Mouse (Mus musculus): Measurements from ENCODE around the gene Adgrg1. TPM values are rescaled to one million over a fixed set of nuclear protein-coding genes. Genes with fewer than 3 reads are reported as not detected.

Adgrg1 gene
- polyA plus RNA-seq, 1 experiment from 2014 or later: 4.4 TPM

- Histone ChIP-seq H3K27ac (replicated peaks) (no peak overlapping the region), H3K36me3 (no peaks in the 10 kb centered on the region), H3K4me3 (no peak overlapping the region), H3K9ac (no peak overlapping the region), H3K27me3 (replicated peaks) (peaks cover 6% of the 10 kb centered on the region; the same call in 1 of the 2 replicates), H3K9me3 (no peaks in the 10 kb centered on the region), H3K4me1 (peaks cover 70% of the 10 kb centered on the region), H3K4me2 (no peak overlapping the region)
- WGBS: 73% methylated on average over 6 of the region's 6 CpGs
- no peak for ATAC-seq (ENCODE audit: extremely low read depth, insufficient number of reproducible peaks, low FRiP score, low TSS enrichment)
Measured at GRCm38 (mm10) chr8:94988619-94989018, 14.1 kb downstream of the Adgrg1 start.

DNA sequence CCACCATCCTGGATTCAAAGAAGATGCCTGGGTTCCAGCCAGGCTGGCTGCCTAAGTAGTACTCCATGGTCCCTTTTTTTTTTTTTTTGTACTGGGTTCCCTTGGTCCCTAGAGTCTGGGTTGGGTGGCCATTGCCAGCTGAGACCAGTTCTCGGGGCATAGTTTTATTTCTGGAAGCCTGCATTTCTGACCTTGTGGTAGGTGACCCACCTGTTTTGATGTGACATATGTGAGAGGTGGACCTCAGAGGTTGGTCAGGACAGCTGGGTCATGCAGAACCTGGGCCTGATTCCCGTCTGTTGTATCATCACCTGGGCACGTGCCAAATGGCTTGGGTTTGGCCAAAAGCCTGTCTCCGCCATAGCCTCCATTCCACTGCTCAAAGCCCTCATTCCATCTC lies 15.2 kb downstream of the Adgrg1 start:
- Histone ChIP-seq H3K4me3 (no peak overlapping the region), H3K27me3 (replicated peaks) (peaks cover 13% of the 10 kb centered on the region; the same call in 1 of the 2 replicates), H3K4me1 (peaks cover 69% of the 10 kb centered on the region), H3K4me2 (no peak overlapping the region), H3K36me3 (no peaks in the 10 kb centered on the region), H3K9ac (no peak overlapping the region), H3K27ac (replicated peaks) (no peak overlapping the region), H3K9me3 (no peaks in the 10 kb centered on the region)
- ATAC-seq (ENCODE audit: extremely low read depth, insufficient number of reproducible peaks, low FRiP score, low TSS enrichment): no peak
- 85% methylated on average over 4 of the region's 4 CpGs for WGBS

- Histone ChIP-seq H3K9me3 (no peaks in the 10 kb centered on the region), H3K27ac (replicated peaks) (no peak overlapping the region), H3K4me3 (no peak overlapping the region), H3K36me3 (no peaks in the 10 kb centered on the region), H3K4me1 (peaks cover 59% of the 10 kb centered on the region), H3K9ac (no peak overlapping the region), H3K27me3 (replicated peaks) (peaks cover 16% of the 10 kb centered on the region; the same call in 1 of the 2 replicates), H3K4me2 (no peak overlapping the region)
- ATAC-seq (ENCODE audit: extremely low read depth, insufficient number of reproducible peaks, low FRiP score, low TSS enrichment): no peak
- 54% methylated on average over 11 of the region's 11 CpGs for WGBS
Measured at GRCm38 (mm10) chr8:94990598-94991453, 16.3 kb downstream of the Adgrg1 start.

GRCm38 (mm10) chr8:94991454-94991994 lies 17.0 kb downstream of the Adgrg1 start:
- Histone ChIP-seq H3K36me3 (no peaks in the 10 kb centered on the region), H3K9ac (no peak overlapping the region), H3K4me1 (peaks cover 55% of the 10 kb centered on the region), H3K9me3 (no peaks in the 10 kb centered on the region), H3K27me3 (replicated peaks) (peaks cover 16% of the 10 kb centered on the region; the same call in 1 of the 2 replicates), H3K4me2 (no peak overlapping the region), H3K27ac (replicated peaks) (no peak overlapping the region), H3K4me3 (no peak overlapping the region)
- WGBS: 66% methylated on average over 9 of the region's 9 CpGs
- ATAC-seq (ENCODE audit: extremely low read depth, insufficient number of reproducible peaks, low FRiP score, low TSS enrichment): no peak

- Histone ChIP-seq H3K27ac (replicated peaks) (peak overlapping the region; percentile 28; the same call in 1 of the 2 replicates), H3K9me3 (no peaks in the 10 kb centered on the region), H3K4me1 (peaks cover 50% of the 10 kb centered on the region), H3K9ac (no peak overlapping the region), H3K36me3 (no peaks in the 10 kb centered on the region), H3K27me3 (replicated peaks) (peaks cover 16% of the 10 kb centered on the region; the same call in 1 of the 2 replicates), H3K4me3 (no peak overlapping the region), H3K4me2 (no peak overlapping the region)
- ATAC-seq (ENCODE audit: extremely low read depth, insufficient number of reproducible peaks, low FRiP score, low TSS enrichment): no peak
- WGBS: 82% methylated on average over 4 of the region's 4 CpGs
Measured at GRCm38 (mm10) chr8:94992010-94992409, 17.5 kb downstream of the Adgrg1 start.

DNA sequence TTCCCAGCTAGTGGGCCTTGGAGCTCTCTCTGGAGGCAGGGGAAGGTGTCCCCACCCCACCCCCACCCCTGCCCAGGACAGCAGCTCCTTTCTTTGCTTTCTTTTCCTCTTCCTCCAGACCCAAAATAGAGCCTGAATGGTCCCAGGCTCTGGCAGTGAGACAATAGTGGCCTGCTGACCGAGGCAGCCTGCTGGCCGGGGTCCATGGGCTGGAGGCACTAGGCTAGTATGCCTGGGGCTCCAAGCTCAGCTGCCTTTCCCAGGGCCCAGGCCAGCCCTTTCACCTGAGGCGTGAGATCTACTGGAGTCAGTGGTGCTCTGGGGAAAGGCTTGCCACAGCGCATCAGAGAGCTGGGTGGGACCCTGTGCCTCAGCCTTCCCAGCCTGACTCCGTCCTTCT lies 18.0 kb downstream of the Adgrg1 start:
- H3K4me3 ChIP-seq: no peak overlapping the region
- H3K27me3 ChIP-seq (replicated peaks): peaks cover 16% of the 10 kb centered on the region; the same call in 1 of the 2 replicates
- WGBS: 60% methylated on average over 5 of the region's 5 CpGs
- H3K4me1 ChIP-seq: peaks cover 50% of the 10 kb centered on the region
- H3K9ac ChIP-seq: no peak overlapping the region
- H3K9me3 ChIP-seq: no peaks in the 10 kb centered on the region
- H3K4me2 ChIP-seq: no peak overlapping the region
- peak overlapping the region; percentile 28; the same call in 1 of the 2 replicates for H3K27ac ChIP-seq (replicated peaks)
- H3K36me3 ChIP-seq: no peaks in the 10 kb centered on the region
- ATAC-seq (ENCODE audit: extremely low read depth, insufficient number of reproducible peaks, low FRiP score, low TSS enrichment): no peak

GRCm38 (mm10) chr8:94992996-94993724 lies 18.6 kb downstream of the Adgrg1 start:
- H3K9ac ChIP-seq: peak overlapping the region; percentile 41; the same call in 1 of the 2 replicates
- 76% methylated on average over 9 of the region's 9 CpGs for WGBS
- ATAC-seq (ENCODE audit: extremely low read depth, insufficient number of reproducible peaks, low FRiP score, low TSS enrichment): no peak
- H3K4me3 ChIP-seq: no peak overlapping the region
- H3K36me3 ChIP-seq: no peaks in the 10 kb centered on the region
- no peak overlapping the region for H3K4me2 ChIP-seq
- H3K27me3 ChIP-seq (replicated peaks): peaks cover 16% of the 10 kb centered on the region; the same call in 1 of the 2 replicates
- peaks cover 54% of the 10 kb centered on the region for H3K4me1 ChIP-seq
- 0 out of 2 replicates have a peak overlapping the region, but pooled peaks have one; percentile 28 for H3K27ac ChIP-seq (replicated peaks)
- H3K9me3 ChIP-seq: no peaks in the 10 kb centered on the region

DNA sequence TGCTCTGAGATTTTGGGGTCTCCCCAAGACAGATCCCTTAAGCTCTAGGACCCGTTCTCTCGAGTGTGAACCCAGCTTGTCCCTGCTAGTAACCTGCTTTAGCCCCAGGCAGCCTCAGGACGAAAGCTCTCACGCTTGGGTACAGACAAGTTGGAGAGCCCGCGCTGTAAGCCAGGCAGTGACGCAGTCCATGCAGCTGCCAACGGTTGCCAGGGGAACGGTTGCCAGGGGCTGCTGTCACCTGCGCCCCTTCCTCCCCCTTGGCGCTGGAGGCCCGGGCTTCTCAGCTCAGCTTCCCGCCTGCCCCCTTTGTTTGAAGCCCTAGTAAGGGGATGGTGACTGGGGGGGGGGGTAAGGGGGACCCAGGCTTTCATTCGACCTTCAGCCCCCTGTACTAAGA lies 19.5 kb downstream of the Adgrg1 start:
- ATAC-seq (ENCODE audit: extremely low read depth, insufficient number of reproducible peaks, low FRiP score, low TSS enrichment): no peak
- H3K27me3 ChIP-seq (replicated peaks): peaks cover 16% of the 10 kb centered on the region; the same call in 1 of the 2 replicates
- no peaks in the 10 kb centered on the region for H3K36me3 ChIP-seq
- no peaks in the 10 kb centered on the region for H3K9me3 ChIP-seq
- peak overlapping the region; percentile 24 for H3K4me2 ChIP-seq
- no peak overlapping the region for H3K27ac ChIP-seq (replicated peaks)
- H3K4me3 ChIP-seq: no peak overlapping the region
- 10% methylated on average over 14 of the region's 14 CpGs for WGBS
- H3K4me1 ChIP-seq: peaks cover 58% of the 10 kb centered on the region
- H3K9ac ChIP-seq: peak overlapping the region; percentile 53

- no peaks in the 10 kb centered on the region for H3K36me3 ChIP-seq
- H3K4me2 ChIP-seq: peak overlapping the region; percentile 24
- no peak overlapping the region for H3K4me3 ChIP-seq
- WGBS: 59% methylated on average over 1 of the region's 1 CpGs
- no peak overlapping the region; the same call in 1 of the 2 replicates for H3K27ac ChIP-seq (replicated peaks)
- H3K9me3 ChIP-seq: no peaks in the 10 kb centered on the region
- H3K4me1 ChIP-seq: peaks cover 63% of the 10 kb centered on the region
- no peak for ATAC-seq (ENCODE audit: extremely low read depth, insufficient number of reproducible peaks, low FRiP score, low TSS enrichment)
- no peak overlapping the region; the same call in 1 of the 2 replicates for H3K9ac ChIP-seq
- peaks cover 16% of the 10 kb centered on the region; the same call in 1 of the 2 replicates for H3K27me3 ChIP-seq (replicated peaks)
Measured at GRCm38 (mm10) chr8:94994510-94994909, 20.0 kb downstream of the Adgrg1 start.

DNA sequence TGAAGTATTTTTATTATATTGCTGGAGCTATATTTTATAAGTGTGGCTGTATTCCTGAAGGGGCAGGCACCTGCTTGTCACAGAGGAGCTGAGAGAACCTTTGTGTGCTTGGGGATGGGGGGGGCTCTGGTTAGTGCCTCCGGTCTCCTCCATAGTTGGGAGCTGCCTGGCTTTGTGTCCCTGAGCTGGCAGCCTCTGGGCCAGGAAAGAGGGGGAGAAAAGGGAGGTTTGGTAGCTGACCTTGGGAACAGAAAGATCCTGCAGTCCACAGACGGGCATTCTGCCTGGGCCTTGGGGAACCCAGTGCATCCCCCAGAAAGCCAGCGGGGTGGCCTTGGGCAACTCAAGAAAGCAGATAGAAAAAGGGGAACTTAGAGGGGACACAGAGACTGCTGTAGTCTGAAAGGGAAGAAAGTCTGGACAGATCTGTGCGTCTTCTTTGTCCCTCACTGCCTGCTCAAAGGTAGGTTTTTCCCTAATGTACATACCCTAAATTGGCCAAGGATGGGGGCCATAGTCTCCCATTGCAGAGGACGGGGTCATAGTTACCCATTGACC lies 20.9 kb downstream of the Adgrg1 start:
- H3K4me1 ChIP-seq: peaks cover 72% of the 10 kb centered on the region
- H3K4me2 ChIP-seq: no peak overlapping the region
- no peaks in the 10 kb centered on the region for H3K36me3 ChIP-seq
- H3K27ac ChIP-seq (replicated peaks): no peak overlapping the region
- ATAC-seq (ENCODE audit: extremely low read depth, insufficient number of reproducible peaks, low FRiP score, low TSS enrichment): no peak
- no peaks in the 10 kb centered on the region for H3K9me3 ChIP-seq
- H3K27me3 ChIP-seq (replicated peaks): peaks cover 16% of the 10 kb centered on the region; the same call in 1 of the 2 replicates
- WGBS: 77% methylated on average over 5 of the region's 5 CpGs
- no peak overlapping the region for H3K4me3 ChIP-seq
- no peak overlapping the region for H3K9ac ChIP-seq

DNA sequence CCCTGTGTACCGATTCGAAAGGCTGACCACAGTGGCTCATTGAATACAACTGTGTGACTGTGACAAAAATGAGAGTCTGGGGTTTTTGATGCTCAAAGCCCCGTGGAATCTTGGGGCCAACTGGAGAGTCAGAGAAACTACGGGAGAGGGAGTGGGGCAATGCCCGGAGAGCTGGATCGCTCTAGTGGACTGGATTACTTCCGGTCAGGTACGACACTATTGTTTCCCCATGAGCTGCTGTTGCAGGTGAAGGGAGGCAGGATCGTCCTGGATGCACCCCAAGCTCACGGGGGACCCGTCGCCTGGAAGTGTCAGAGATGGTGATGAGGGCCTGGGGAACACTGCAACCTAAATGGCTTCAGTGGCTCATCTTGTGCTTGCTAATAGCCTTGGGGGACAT lies 21.5 kb downstream of the Adgrg1 start:
- Histone ChIP-seq H3K27me3 (replicated peaks) (peaks cover 16% of the 10 kb centered on the region; the same call in 1 of the 2 replicates), H3K4me1 (peaks cover 75% of the 10 kb centered on the region), H3K4me2 (no peak overlapping the region), H3K9ac (no peak overlapping the region), H3K4me3 (no peak overlapping the region), H3K9me3 (no peaks in the 10 kb centered on the region), H3K36me3 (no peaks in the 10 kb centered on the region), H3K27ac (replicated peaks) (no peak overlapping the region)
- no peak for ATAC-seq (ENCODE audit: extremely low read depth, insufficient number of reproducible peaks, low FRiP score, low TSS enrichment)
- WGBS: 81% methylated on average over 12 of the region's 12 CpGs

All from heart, embryonic 13.5 days (tissue).